Mouse (Mus musculus) lung, postnatal 14 days (tissue): Measurements from ENCODE around the gene Mrps27.
A peak's percentile ranks its signal among the peaks of the same experiment; 100 is the strongest.

Experiments
- DNase-seq: peaks from one replicate; pipeline ENCODE4 v3.0.0; 2021

Gene Mrps27

GRCm38 (mm10) chr13:99442434-99443249, 98.1 kb downstream of the Mrps27 start:
- DNase-seq: no peak

GRCm38 (mm10) chr13:99443484-99444175, 99.0 kb downstream of the Mrps27 start:
- no peak for DNase-seq

GRCm38 (mm10) chr13:99444431-99444871, 99.9 kb downstream of the Mrps27 start:
- DNase-seq: no peak

GRCm38 (mm10) chr13:99444880-99445279, 100.3 kb downstream of the Mrps27 start:
- DNase-seq: peak; percentile 35

GRCm38 (mm10) chr13:99447002-99447401, 102.4 kb downstream of the Mrps27 start:
- DNase-seq: no peak

- DNase-seq: peak; percentile 28
These were observed 103.0 kb downstream of the Mrps27 start for GRCm38 (mm10) chr13:99447403-99448199.

- DNase-seq: no peak
These were observed 103.7 kb downstream of the Mrps27 start for GRCm38 (mm10) chr13:99448278-99448677.

GRCm38 (mm10) chr13:99449547-99449946, 105.0 kb downstream of the Mrps27 start:
- no peak for DNase-seq

- DNase-seq: no peak
These were observed 106.2 kb downstream of the Mrps27 start for GRCm38 (mm10) chr13:99450766-99451165.

GRCm38 (mm10) chr13:99451276-99451675, 106.7 kb downstream of the Mrps27 start:
- no peak for DNase-seq

- DNase-seq: no peak
These were observed 107.9 kb downstream of the Mrps27 start for GRCm38 (mm10) chr13:99452444-99452843.

GRCm38 (mm10) chr13:99454977-99455376, 110.4 kb downstream of the Mrps27 start:
- DNase-seq: no peak

- DNase-seq: no peak
These were observed 114.2 kb downstream of the Mrps27 start for GRCm38 (mm10) chr13:99458658-99459386.

- DNase-seq: no peak
These were observed 115.0 kb downstream of the Mrps27 start for GRCm38 (mm10) chr13:99459612-99460011.

GRCm38 (mm10) chr13:99461886-99462285, 117.3 kb downstream of the Mrps27 start:
- DNase-seq: no peak

- no peak for DNase-seq
These were observed 120.0 kb downstream of the Mrps27 start for GRCm38 (mm10) chr13:99464551-99464950.
